Mouse (Mus musculus) C2C12 (cell line): ENCODE results near the gene Mrln.

Experiments used
- CTCF ChIP-seq: IDR thresholded peaks from one replicate; pipeline ENCODE4 v1.5.1; 2011; ENCODE audit not compliant: control insufficient read depth, insufficient read depth, insufficient read length
- MYOD1 ChIP-seq: IDR thresholded peaks from one replicate; pipeline ENCODE4 v1.6.1; 2011; ENCODE audit warnings: low read depth; ENCODE audit not compliant: control insufficient read depth, insufficient read length
- MYOG ChIP-seq: IDR thresholded peaks from one replicate; pipeline ENCODE4 v1.6.1; 2011; ENCODE audit not compliant: control insufficient read depth, insufficient read length; ENCODE audit errors: extremely low read depth

DNA sequence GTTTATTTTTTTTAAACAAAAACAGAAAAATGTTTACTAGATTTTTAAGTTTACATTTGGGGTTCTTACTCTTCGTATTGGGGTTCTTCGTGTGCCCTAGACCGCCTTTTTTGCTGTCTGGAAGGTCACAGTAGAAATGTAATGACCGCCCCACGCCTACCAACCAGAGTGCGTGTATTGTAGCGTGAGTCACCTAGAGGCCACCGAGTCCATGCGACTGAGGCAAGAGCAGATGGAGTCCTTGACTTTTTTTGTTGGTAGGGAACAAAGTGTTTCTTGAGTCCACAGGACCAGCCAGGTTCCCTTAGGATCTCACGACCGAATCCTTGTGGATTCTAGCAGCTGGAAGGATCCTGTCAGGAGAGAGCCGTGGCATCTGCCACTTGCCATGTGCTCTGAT lies 43.7 kb upstream of the Mrln start:
- TF ChIP-seq CTCF (no peak), MYOD1 (no peak), MYOG (no peak)
